Mouse (Mus musculus) right cerebral cortex, postnatal 36 days (tissue): ENCODE measurements around the gene Map4k4.

Experiments
- DNase-seq, 2 experiments: peaks; one replicate each; pipeline ENCODE4 v3.0.0; 2022; ENCODE audit warnings: low spot score in 2 of 2, mixed read lengths in 1 of 2

The Map4k4 gene

GRCm38 (mm10) chr1:39963821-39964220, 63.1 kb downstream of the Map4k4 start:
- DNase-seq: no peak

DNA sequence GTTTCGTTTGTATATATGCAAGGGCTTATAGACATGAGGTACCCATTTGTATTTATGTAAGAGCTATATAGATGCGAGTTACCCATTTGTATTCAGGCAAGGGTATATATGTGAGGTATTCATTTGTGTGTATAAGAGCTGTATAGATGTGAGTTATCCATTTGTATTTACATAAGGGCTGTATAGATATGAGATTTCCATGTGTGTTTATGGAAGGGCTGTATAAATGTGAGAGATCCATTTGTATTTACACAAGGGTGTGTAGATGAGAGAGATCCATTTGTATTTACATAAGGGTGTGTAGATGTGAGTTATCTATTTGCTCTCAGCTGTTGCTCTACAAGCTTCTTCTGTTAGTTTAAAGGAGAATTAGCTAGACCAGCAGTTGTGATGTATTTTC, 63.7 kb downstream of the Map4k4 start:
- DNase-seq: no peak

DNA sequence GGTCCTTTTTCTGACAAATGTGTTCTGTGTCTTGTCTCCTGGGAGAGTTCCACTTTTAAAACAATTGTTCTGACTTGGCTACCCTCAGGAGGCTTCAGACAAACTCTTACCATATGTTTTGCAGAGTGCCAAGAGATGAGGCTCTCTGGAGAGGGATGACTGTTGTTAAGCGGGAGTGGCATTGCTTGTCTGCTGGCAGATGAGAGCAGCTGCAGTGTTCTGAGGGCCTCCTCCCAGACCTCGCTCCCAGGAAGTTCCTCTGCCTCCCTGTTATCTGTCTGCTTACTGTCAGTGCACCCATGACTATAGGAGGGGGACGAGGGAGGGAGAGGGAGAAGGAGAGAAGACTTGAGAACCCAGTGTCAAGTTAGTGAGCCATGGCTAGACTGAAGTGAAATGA, 64.7 kb downstream of the Map4k4 start:
- DNase-seq: no peak

GRCm38 (mm10) chr1:39968999-39969398, 68.3 kb downstream of the Map4k4 start:
- no peak for DNase-seq

DNA sequence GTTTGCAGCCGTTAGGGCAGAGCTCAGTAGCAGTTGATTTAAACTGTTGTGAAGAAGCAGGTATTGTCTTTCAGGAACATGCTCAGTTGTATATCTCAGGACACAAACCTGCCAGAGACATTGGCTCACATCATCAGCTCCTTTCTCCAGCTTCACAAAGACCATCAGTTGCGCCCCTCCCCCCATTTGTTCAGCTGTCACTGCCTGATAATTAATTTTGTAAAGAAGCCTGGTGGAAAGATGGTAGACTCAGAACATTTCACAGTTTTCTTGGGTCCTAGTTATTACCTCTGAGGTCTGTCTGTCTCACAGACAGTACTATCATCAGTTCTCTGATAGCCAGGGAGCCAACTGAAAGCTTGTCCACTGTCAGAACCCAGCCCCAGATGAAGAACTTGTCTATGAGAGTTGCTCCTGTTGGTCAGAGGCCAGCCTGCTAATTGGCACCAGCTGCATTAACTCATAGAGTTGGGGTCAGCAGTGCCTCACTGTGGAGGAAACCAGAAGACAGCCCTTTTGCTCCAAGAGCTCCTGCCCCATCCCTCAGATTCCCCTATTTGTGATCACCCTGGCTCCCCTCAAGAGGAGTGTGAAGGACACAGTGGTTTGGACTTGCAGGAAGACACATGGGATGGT, 69.2 kb downstream of the Map4k4 start:
- DNase-seq: no peak

- DNase-seq: no peak
These were observed 71.7 kb downstream of the Map4k4 start for GRCm38 (mm10) chr1:39972411-39972810.

- DNase-seq: no peak
These were observed 73.2 kb downstream of the Map4k4 start for GRCm38 (mm10) chr1:39973911-39974310.

DNA sequence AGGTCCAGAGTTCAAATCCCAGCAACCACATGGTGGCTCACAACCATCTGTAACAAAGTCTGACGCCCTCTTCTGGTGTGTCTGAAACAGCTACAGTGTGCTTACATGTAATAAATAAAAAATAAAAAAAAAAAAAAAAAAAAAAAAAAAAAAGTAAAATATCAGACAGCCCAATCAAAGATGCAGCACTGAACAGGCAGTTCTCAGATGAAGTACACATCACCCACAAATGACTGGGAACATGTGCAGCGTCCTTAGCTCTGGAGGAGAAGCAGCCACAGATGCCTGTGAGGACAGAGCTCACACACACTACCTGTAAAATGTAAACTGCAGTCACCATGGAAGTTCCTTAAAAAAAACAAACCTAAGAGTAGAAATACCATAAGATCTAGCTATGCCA, 74.3 kb downstream of the Map4k4 start:
- DNase-seq: no peak

DNA sequence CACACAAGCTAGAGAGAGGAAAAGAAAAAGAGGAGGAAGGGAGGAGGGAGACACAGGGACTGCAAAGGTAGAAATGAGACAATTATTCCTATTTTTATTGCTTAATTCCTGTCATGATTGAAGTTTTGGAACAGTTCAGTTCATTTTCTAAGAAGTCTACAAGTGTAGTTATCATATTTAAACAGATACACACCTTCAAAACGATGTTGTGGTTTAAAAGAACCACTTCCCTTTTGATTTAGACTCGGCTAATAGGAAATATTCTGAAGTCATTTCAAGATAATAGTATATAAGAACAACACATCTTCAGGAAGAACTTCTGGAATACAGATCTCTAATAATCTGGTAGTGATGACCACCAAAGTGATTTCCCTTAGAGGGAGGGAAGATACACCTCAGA, 75.4 kb downstream of the Map4k4 start:
- no peak for DNase-seq

- DNase-seq: no peak
These were observed 76.4 kb downstream of the Map4k4 start for GRCm38 (mm10) chr1:39976847-39977744.

DNA sequence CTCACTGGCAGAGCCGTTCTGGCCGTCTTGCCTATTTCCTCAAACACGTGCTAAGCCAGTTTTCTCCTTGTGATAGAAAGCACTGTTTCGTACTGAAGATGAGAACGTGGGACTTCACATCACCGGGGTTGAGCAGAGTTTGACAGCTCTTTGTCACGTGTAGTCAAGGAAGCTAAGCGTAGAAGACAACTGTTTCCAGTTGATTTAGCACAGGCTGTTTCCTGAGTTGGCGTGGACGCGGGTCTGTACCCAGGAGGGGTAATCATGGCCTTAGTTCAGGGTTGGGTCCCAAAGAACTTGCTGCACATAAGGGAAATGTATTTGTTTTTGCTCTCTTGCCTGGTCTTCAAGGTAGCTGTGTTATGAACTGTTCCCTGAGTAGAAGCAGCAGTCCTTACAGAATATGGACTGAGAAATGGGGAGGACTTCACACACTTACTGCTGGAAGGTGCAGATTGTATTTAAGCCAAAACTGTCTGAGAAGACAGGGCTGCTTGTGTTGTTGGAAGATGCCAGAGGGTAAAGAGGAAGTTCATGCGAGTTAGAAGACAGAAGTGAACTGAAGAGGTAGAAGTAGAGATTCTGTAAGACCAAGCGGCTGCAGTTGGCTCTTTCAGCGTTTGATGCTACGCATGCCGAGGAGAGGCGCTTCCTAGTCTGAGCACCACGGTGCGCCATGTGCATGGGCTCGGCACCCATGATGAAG, 78.2 kb downstream of the Map4k4 start:
- DNase-seq: no peak

DNA sequence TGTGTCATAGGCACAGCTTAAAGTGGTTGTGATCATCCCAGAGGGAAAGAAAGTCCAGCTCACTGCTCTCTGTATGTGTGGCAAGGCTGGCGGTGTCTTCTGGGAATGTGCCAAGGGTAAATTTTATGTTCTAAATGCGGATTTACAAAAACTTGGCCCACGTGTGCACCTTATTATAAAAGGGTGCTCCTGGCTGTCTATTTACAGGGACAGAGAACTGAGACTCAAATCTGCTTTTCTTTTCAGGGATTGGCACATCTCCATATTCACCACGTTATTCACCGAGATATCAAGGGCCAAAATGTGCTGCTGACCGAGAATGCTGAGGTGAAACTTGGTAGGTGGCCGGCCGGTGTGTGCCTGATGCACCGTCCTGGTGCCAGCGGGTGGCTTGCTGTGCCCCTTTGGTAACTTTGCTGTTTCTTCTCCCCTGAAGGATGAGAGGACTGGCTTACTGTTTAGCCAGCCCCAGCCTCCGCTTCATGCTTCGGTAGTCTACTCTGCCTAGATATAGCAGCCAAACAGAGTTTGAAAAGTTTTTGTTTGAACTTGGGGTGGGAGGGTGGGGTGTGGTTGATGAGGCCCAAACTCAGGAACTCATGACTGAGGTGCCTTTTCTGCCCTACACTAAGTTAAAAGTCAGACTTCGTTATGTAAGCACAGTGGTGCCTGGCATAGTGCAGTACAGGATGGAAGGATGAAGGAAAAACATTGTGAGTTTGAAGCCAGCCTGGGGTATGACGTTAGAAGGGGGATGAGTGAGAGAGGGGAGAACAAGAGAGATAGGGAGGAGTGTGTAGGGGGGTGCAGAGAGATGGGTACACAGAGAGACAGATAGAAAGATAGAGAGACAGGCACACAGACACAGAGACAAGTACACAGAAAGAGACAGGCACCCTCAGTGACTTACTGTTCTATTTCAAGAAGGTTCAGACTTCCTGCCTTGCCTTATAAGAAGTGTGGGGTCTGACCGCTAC, 79.9 kb downstream of the Map4k4 start:
- DNase-seq: no peak

DNA sequence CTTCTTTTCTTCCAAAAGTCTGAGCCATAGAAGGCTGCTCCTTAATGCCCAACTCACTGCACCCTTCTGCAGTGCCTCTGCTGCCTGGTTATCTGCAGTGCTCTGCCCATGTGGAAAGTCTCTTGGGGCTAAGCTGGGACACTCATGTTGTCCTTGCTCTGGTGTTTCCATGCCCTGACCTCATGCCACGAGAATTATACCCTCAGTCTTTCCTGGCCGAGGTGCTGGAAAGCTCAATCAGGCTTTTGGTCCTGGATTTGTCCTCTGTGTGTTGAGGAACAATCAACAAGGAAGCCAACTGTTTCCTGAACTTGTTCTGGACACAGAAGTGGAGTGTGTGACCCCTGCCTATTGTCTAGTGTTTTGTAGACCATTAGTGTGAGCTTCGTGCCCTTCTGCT, 81.3 kb downstream of the Map4k4 start:
- DNase-seq: no peak

GRCm38 (mm10) chr1:39982727-39983487, 82.2 kb downstream of the Map4k4 start:
- DNase-seq: no peak

GRCm38 (mm10) chr1:39984331-39984730, 83.6 kb downstream of the Map4k4 start:
- DNase-seq: no peak

- DNase-seq: no peak
These were observed 86.1 kb downstream of the Map4k4 start for GRCm38 (mm10) chr1:39986820-39987219.

GRCm38 (mm10) chr1:39988841-39989240, 88.1 kb downstream of the Map4k4 start:
- peak; percentile 64 to 75 for DNase-seq

DNA sequence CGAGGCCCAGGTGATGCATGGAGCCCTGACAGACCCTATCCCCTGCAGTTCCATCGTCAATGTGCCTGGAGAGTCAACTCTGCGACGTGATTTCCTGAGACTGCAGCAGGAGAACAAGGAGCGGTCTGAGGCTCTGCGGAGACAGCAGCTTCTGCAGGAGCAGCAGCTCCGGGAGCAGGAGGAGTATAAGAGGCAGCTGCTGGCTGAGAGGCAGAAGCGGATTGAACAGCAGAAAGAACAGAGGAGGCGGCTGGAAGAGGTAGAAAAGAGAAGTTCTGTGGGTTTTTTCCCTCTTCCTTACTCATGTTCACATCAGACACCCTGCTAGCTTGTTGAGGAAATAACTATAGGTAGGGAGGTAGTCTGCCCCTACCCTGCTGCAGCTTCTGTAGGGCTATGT, 89.3 kb downstream of the Map4k4 start:
- DNase-seq: peak in 1 of 2 experiments; percentile 45

DNA sequence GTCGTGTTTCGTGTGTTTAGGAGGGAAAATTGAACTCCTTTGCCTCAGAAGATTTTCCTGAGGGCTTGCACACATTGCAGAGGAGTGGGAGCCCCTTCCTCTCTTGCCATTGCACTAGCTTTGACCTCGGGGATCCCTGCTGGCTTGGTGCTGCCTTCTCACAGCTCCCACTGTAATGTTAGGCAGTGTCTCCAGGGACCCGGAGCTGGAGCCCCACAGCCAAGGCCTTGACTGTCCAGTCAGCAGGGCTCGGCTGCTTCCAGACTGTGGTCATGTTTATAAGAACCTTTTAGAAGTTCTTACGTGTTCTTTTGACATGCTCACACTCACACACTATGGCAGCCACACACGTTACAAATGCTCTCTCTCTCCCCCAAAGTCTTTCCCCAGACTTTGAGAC, 93.2 kb downstream of the Map4k4 start:
- DNase-seq: no peak

DNA sequence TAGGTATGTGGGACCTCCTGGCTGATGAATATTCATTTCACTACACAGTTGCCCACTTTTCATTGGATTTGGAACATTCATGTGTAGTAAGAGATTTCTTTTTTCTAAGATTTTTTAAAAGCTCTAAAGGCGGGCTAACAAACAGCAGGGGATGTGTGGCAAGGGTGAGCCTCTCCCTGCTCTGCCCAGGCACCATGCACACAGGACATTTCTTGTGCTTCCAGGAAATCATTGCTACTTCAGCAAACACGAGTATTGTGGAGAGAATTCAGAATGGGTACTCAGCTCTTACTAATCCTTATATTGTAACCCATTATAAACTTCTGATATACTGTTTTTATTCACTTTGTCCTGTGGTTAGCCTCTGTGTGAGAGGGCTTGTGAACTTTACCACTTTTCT, 94.9 kb downstream of the Map4k4 start:
- no peak for DNase-seq

DNA sequence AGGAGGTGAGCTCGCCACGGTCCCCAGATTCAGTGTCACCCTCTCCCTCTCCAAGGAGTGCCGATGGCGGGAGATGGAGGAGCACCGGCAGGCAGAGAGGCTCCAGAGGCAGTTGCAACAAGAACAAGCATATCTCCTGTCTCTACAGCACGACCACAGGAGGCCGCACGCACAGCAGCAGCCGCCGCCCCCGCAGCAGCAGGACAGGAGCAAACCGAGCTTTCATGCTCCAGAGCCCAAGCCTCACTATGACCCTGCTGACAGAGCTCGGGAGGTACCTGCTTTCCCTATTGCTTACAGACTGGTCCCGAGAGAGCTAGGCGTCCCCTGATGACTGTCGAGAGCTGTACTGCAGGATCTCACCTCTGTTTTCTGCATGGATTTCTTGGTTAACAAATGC, 99.8 kb downstream of the Map4k4 start:
- DNase-seq: no peak
